Mouse (Mus musculus): ENCODE data around the gene Ntm. TPM values are rescaled to one million over a fixed set of nuclear protein-coding genes. Genes with fewer than 3 reads are reported as not detected.

The Ntm gene
- polyA plus RNA-seq, 1 experiment from 2014 or later, result 248 TPM

DNA sequence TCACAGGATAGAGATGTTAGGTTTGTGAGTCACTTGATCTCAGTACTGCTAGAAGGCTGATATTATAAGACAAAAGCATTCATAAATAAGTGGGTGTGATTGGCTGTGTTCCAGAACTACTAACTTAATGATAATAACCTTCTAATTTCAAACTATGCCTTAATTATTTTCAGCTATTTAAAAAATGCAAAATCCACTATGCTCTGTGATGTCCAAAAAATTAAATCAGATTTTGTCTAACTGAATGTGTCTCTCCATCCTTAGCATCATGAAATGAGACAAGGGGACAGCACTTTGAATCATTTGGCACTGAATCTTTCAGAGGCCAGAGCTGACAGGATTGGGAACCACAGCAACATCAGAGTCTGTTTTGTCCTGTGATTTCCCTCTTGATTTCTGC is 875.8 kb downstream of the Ntm start:
- H3K27ac ChIP-seq (replicated peaks), result no peak overlapping the region
- peaks cover 14% of the 10 kb centered on the region for H3K4me1 ChIP-seq
- no peaks in the 10 kb centered on the region for H3K36me3 ChIP-seq
- no peak overlapping the region for H3K9ac ChIP-seq (replicated peaks)
- no peak overlapping the region for H3K4me2 ChIP-seq
- no peak for ATAC-seq (ENCODE audit: low FRiP score)
- H3K27me3 ChIP-seq (replicated peaks), result no peaks in the 10 kb centered on the region
- no peaks in the 10 kb centered on the region for H3K9me3 ChIP-seq (replicated peaks)
- no peak overlapping the region for H3K4me3 ChIP-seq (replicated peaks)

DNA sequence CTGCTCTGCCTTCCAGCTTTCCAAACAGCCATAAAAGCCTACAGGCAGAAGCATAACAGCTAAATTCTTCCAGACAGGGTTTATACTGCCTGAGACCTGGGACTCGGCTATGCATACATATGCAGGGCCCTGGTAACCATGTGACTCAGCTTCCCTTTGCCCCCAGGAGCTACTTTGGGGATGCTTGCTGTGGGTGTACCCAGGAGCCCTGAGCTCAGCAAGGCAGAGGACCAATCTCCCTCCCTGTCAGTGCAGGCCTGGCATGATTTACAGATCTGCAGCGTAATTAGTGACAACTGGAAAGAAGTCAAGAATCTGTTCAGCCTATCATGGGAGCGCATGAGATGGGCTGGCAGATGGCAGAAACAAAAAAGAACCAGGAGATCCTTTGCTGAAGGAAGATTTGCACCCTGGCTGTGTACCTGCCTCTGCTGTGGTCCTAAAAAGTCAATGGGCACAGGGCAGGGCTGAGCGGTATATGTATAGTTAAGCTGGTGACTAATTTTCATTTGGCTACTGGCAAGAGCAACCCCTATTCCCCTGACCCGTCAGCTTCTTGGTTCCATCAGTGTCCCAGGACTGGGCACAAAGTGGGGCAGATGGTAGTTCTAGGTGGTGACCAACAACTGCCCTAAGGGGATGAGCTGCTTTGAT is 886.9 kb downstream of the Ntm start:
- 64% methylated on average over 5 of the region's 5 CpGs for WGBS
- H3K27me3 ChIP-seq (replicated peaks), result no peaks in the 10 kb centered on the region
- no peak overlapping the region for H3K9ac ChIP-seq (replicated peaks)
- no peaks in the 10 kb centered on the region for H3K9me3 ChIP-seq (replicated peaks)
- no peaks in the 10 kb centered on the region for H3K36me3 ChIP-seq
- no peak overlapping the region for H3K4me3 ChIP-seq (replicated peaks)
- peak overlapping the region; percentile 19 for H3K27ac ChIP-seq (replicated peaks)
- no peak overlapping the region for H3K4me2 ChIP-seq
- peak; percentile 53 for ATAC-seq (ENCODE audit: low FRiP score)
- H3K4me1 ChIP-seq, result peaks cover 29% of the 10 kb centered on the region

DNA sequence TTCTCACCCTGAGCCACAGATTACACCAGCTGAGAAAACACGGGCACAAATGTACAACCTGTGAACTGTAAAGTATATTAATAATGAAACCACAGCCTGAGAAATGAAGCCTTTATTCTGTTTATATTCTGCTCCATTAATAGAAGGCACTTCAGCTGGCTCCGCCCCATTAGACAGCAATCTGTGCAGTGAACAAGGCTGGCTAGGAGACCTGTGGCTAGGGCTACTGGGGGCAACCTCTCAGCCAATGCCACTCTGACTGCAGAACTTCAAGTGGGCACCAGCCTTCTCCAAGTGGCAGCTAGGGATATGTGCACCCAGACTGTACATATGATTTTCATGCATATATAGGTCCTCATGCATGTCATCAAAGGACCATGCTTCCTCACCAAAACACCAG is 887.7 kb downstream of the Ntm start:
- no peak overlapping the region for H3K4me3 ChIP-seq (replicated peaks)
- H3K9me3 ChIP-seq (replicated peaks), result no peaks in the 10 kb centered on the region
- no peak overlapping the region for H3K9ac ChIP-seq (replicated peaks)
- H3K4me2 ChIP-seq, result no peak overlapping the region
- no peaks in the 10 kb centered on the region for H3K27me3 ChIP-seq (replicated peaks)
- peaks cover 29% of the 10 kb centered on the region for H3K4me1 ChIP-seq
- H3K27ac ChIP-seq (replicated peaks), result no peak overlapping the region
- 58% methylated on average over 2 of the region's 2 CpGs for WGBS
- ATAC-seq (ENCODE audit: low FRiP score), result 0 out of 2 replicates have a peak, but pooled peaks have one; percentile 33
- no peaks in the 10 kb centered on the region for H3K36me3 ChIP-seq

DNA sequence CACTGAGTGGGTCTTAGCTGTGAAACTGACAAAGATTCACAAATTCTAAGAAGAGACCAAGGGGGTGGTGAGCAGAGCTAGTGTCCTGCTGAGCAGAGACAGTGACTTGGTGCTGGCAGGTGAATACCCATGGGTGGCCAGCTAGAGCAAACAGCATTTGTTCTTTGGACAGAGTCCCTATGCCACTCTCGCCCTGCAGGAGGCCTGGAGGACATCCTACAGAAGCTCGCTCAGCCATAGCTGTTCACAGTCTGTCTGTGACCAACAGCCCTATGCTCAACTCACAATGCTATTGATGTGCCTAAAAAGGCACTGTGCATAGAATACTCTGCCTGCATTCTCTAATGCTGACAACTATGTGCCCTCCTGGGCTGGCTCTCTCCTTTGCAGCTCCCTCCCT is 888.4 kb downstream of the Ntm start:
- Histone ChIP-seq H3K4me1 (peaks cover 29% of the 10 kb centered on the region), H3K4me2 (no peak overlapping the region), H3K9ac (replicated peaks) (no peak overlapping the region), H3K4me3 (replicated peaks) (no peak overlapping the region), H3K27me3 (replicated peaks) (no peaks in the 10 kb centered on the region), H3K36me3 (no peaks in the 10 kb centered on the region), H3K9me3 (replicated peaks) (no peaks in the 10 kb centered on the region), H3K27ac (replicated peaks) (no peak overlapping the region)
- no peak for ATAC-seq (ENCODE audit: low FRiP score)
- WGBS, result 80% methylated on average over 2 of the region's 2 CpGs

DNA sequence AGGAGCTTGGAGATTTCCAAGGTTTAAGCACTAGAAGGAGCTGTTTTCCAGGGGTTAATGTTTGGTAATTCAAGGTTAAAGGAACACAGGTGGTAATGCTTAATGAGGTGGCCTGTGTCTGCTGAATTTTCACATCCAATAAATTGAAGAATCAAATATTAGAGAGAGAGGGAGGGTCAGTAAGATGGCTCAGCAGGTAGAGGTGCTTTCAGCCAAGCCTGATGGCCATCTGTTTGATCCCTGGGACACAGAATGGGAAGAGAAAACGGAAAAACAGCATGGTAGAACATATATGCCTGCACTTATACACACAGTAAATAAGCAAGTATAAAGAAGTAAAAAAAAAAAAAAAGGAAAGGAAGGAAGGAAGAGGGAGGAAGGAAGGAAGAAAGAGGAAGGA is 890.9 kb downstream of the Ntm start:
- Histone ChIP-seq H3K4me2 (no peak overlapping the region), H3K36me3 (no peaks in the 10 kb centered on the region), H3K9ac (replicated peaks) (no peak overlapping the region), H3K27me3 (replicated peaks) (no peaks in the 10 kb centered on the region), H3K9me3 (replicated peaks) (no peaks in the 10 kb centered on the region), H3K4me1 (peaks cover 23% of the 10 kb centered on the region), H3K4me3 (replicated peaks) (no peak overlapping the region), H3K27ac (replicated peaks) (0 out of 2 replicates have a peak overlapping the region, but pooled peaks have one; percentile 25)
- 74% methylated on average over 1 of the region's 1 CpGs for WGBS
- ATAC-seq (ENCODE audit: low FRiP score), result no peak

DNA sequence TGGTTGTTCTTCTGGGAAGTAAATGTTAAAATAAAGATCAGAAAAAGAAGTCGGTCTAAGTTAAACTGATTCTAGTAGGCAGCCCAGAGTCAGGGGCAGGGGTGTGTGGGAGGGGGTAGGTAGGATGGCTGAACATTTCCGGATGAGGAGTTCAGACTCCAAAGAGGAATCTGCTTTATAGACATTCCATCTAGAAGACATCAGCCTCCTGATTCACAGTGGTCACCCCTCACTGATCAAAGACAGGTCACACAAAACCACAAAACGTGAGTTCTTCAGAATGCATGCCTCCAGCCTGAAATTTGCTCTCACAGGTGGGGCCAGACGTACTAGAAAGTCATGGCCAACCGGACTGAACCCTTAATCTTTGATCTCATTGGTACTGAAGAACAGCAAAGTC is 895.4 kb downstream of the Ntm start:
- H3K9me3 ChIP-seq (replicated peaks), result no peaks in the 10 kb centered on the region
- no peak overlapping the region for H3K9ac ChIP-seq (replicated peaks)
- H3K27me3 ChIP-seq (replicated peaks), result no peaks in the 10 kb centered on the region
- H3K36me3 ChIP-seq, result no peaks in the 10 kb centered on the region
- no peak overlapping the region for H3K4me2 ChIP-seq
- no peak for ATAC-seq (ENCODE audit: low FRiP score)
- WGBS, result 79% methylated on average over 5 of the region's 5 CpGs
- peaks cover 6% of the 10 kb centered on the region for H3K4me1 ChIP-seq
- H3K4me3 ChIP-seq (replicated peaks), result no peak overlapping the region
- no peak overlapping the region for H3K27ac ChIP-seq (replicated peaks)

DNA sequence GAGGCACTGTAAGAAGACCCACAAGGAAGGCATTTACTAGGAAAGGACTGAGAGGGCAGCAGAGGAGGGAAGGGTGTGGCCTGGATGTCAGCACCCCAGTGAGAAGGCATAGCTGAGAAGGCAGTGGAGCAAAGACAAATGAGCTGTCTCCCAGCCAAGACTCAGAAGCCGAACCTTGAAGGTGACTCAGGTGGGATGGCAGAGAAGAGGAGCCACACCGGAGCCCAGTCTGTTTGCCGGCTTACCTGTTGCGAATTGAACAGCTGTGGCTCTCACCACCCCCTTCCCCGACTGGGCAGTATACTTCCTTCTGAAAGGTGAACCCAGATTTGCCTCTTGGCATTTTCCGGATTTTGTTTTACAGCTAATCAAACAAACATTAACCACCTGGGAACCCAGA is 902.6 kb downstream of the Ntm start:
- H3K4me3 ChIP-seq (replicated peaks), result no peak overlapping the region
- peaks cover 13% of the 10 kb centered on the region for H3K4me1 ChIP-seq
- 76% methylated on average over 6 of the region's 6 CpGs for WGBS
- H3K9me3 ChIP-seq (replicated peaks), result no peaks in the 10 kb centered on the region
- H3K9ac ChIP-seq (replicated peaks), result no peak overlapping the region
- no peak overlapping the region for H3K4me2 ChIP-seq
- no peak for ATAC-seq (ENCODE audit: low FRiP score)
- H3K27ac ChIP-seq (replicated peaks), result no peak overlapping the region
- no peaks in the 10 kb centered on the region for H3K36me3 ChIP-seq
- no peaks in the 10 kb centered on the region for H3K27me3 ChIP-seq (replicated peaks)

DNA sequence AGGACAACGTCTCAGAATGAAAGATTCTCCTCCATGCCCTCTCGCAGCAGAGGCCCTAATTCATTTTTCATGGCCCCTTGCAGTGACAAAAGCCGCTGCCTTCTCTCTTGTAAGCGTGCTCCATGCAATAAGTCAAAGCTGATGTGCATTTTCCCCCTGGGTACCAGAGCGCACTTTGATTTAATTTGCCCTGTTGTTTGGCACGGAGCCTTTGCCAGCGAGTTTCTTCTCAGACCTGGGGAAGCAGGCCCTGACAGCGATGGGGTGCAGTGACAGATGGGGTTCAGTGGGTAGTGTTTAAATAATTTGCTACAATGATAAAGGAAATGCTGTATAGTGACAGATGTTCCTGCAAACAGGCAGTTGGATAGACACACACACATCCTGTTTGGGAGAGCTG is 904.1 kb downstream of the Ntm start:
- peaks cover 13% of the 10 kb centered on the region for H3K4me1 ChIP-seq
- H3K4me2 ChIP-seq, result no peak overlapping the region
- peak overlapping the region; percentile 6 for H3K27ac ChIP-seq (replicated peaks)
- no peaks in the 10 kb centered on the region for H3K36me3 ChIP-seq
- H3K27me3 ChIP-seq (replicated peaks), result no peaks in the 10 kb centered on the region
- ATAC-seq (ENCODE audit: low FRiP score), result no peak
- no peak overlapping the region for H3K4me3 ChIP-seq (replicated peaks)
- H3K9ac ChIP-seq (replicated peaks), result no peak overlapping the region
- H3K9me3 ChIP-seq (replicated peaks), result no peaks in the 10 kb centered on the region
- 14% methylated on average over 8 of the region's 8 CpGs for WGBS

DNA sequence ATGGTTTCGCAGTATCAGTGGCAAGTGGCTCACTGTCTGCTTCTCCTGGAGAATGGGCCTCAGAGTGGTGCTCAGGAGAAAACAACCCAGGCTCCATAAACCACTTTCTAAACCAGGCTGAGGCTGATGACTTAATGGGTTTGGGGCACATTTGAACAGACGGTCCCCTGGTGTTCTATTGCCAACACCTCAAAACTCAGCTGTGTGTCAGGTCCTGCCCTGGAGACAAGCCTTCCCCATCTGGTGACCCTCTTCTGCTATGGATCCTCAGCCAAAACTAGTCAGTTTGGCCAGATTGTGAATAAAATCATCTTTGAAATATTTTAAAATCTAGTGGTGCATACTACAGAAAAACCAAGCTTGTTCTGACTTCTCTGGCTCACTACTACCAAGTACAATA is 907.3 kb downstream of the Ntm start:
- no peak for ATAC-seq (ENCODE audit: low FRiP score)
- H3K27me3 ChIP-seq (replicated peaks), result no peaks in the 10 kb centered on the region

DNA sequence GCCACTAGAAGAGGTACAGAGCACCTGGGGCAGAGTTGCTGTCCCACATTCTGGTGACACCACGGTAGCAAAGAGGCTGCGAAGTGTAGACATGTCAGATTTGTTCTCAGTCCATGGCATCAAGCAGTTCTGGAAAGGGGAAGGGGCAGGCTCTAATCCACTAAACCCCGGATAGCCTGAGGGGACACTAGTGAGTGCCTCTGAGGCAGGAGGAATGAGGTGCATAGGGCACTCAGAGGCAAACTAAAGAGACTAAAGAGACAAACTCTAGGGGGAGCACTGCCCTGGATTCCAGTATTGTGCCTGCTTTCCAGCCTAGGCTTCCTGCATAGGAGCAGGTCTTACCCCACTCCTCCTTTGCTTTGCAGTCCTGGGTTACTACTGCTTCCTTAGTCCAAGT is 926.5 kb downstream of the Ntm start:
- H3K9me3 ChIP-seq (replicated peaks), result no peaks in the 10 kb centered on the region
- H3K36me3 ChIP-seq, result no peaks in the 10 kb centered on the region
- 54% methylated on average over 3 of the region's 3 CpGs for WGBS
- no peak overlapping the region for H3K4me3 ChIP-seq (replicated peaks)
- no peak overlapping the region for H3K4me2 ChIP-seq
- peaks cover 9% of the 10 kb centered on the region; the same call in 1 of the 2 replicates for H3K4me1 ChIP-seq
- no peak overlapping the region for H3K27ac ChIP-seq (replicated peaks)
- H3K9ac ChIP-seq (replicated peaks), result no peak overlapping the region
- no peaks in the 10 kb centered on the region for H3K27me3 ChIP-seq (replicated peaks)
- ATAC-seq (ENCODE audit: low FRiP score), result no peak

More for the DNA sequence above, 907.3 kb downstream of the Ntm start:
- no peaks in the 10 kb centered on the region for H3K36me3 ChIP-seq
- H3K9ac ChIP-seq (replicated peaks), result no peak overlapping the region
- peaks cover 13% of the 10 kb centered on the region for H3K4me1 ChIP-seq
- H3K9me3 ChIP-seq (replicated peaks), result no peaks in the 10 kb centered on the region
- WGBS, result 76% methylated on average over 2 of the region's 2 CpGs
- H3K4me3 ChIP-seq (replicated peaks), result no peak overlapping the region
- H3K4me2 ChIP-seq, result no peak overlapping the region
- H3K27ac ChIP-seq (replicated peaks), result no peak overlapping the region

DNA sequence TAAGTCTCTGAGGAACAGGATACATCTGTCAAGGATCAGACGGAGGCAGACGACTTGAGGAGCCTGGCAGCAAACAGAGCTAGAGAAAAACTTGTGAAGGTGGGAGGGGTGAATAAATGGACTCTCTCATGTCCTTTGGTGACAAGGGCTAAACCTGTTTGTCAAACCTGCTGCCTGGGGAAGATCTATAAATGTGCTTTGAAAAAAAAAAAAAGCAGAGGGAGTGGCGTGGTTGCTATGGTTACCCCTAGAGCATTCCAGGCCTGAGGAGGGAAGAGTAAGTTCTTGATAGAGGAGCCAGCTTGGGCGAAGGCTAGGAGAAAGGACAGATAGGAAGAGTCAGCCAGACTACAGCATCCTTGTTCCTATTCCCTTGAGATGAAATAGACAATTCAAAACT is 926.9 kb downstream of the Ntm start:
- Histone ChIP-seq H3K9me3 (replicated peaks) (no peaks in the 10 kb centered on the region), H3K9ac (replicated peaks) (no peak overlapping the region), H3K4me2 (no peak overlapping the region), H3K4me3 (replicated peaks) (no peak overlapping the region), H3K4me1 (peaks cover 9% of the 10 kb centered on the region; the same call in 1 of the 2 replicates), H3K36me3 (no peaks in the 10 kb centered on the region), H3K27me3 (replicated peaks) (no peaks in the 10 kb centered on the region), H3K27ac (replicated peaks) (no peak overlapping the region)
- ATAC-seq (ENCODE audit: low FRiP score), result no peak
- WGBS, result 26% methylated on average over 4 of the region's 4 CpGs

DNA sequence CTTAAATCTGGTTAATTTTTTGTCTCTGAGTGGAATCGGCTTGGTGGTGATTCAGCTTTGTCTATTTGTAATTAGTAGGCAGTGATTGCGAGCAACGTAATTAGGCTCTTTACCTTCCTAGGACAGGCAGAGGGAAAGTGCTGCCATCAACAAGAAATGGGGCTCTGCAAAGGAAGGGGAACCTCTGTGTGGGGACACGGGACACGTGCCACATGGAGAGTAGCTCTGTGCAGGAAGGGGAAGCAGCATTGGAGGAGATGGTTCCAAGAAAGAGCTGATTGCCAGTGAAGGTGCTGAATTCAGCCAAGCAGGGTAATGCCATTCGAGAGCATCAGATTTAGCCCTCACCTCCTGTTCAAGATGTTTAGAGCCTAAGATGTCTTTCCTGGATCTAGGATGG is 936.5 kb downstream of the Ntm start:
- no peak overlapping the region for H3K27ac ChIP-seq (replicated peaks)
- H3K36me3 ChIP-seq, result no peaks in the 10 kb centered on the region
- no peak overlapping the region for H3K4me2 ChIP-seq
- H3K4me3 ChIP-seq (replicated peaks), result no peak overlapping the region
- no peaks in the 10 kb centered on the region for H3K9me3 ChIP-seq (replicated peaks)
- H3K9ac ChIP-seq (replicated peaks), result no peak overlapping the region
- ATAC-seq (ENCODE audit: low FRiP score), result no peak
- no peaks in the 10 kb centered on the region for H3K27me3 ChIP-seq (replicated peaks)
- no peaks in the 10 kb centered on the region; the same call in 1 of the 2 replicates for H3K4me1 ChIP-seq
- WGBS, result 64% methylated on average over 6 of the region's 6 CpGs

All from neural tube, embryonic 15.5 days (tissue).